ENCODE assay signal across 10 mouse cellular contexts in genomic region chr11:11948988-11949365, GRCm38 (mm10). TPM values are rescaled to one million over a fixed set of nuclear protein-coding genes. Genes with fewer than 3 reads are reported as not detected.
A peak's percentile ranks its signal among the peaks of the same experiment; 100 is the strongest.
DNase-seq lines count a peak whose midpoint lies in the region; ATAC-seq and TF ChIP-seq lines count a peak whose summit lies in the region.
"Had no signal": no experiment of that assay in that cellular context is flagged by ENCODE, and none has a peak within 500 bp of the region (broad histone marks: within the 10 kb centered on the region; RNA-seq: fewer than 3 reads in every experiment).

No protein-coding gene starts in this region.

- peaks cover 94% of the 10 kb centered on the region for H3K36me3 ChIP-seq in heart, embryonic 13.5 days
- peaks cover 2% of the 10 kb centered on the region; the same call in 1 of the 2 replicates for H3K36me3 ChIP-seq in heart, adult 2 months (ENCODE audit: control insufficient read depth, insufficient read depth, low read length)
- 0 out of 2 replicates have a peak, but pooled peaks cover 5% of the 10 kb centered on the region for H3K36me3 ChIP-seq in midbrain, embryonic 16.5 days (ENCODE audit: control insufficient read depth, insufficient read depth, low read length)
- 0 out of 2 replicates have a peak, but pooled peaks cover 4% of the 10 kb centered on the region for H3K36me3 ChIP-seq in midbrain, embryonic 15.5 days (replicated peaks)
- peaks cover 5% of the 10 kb centered on the region; the same call in 1 of the 2 replicates for H3K36me3 ChIP-seq in intestine, embryonic 16.5 days (ENCODE audit: control insufficient read depth, insufficient read depth, low read length)
- no peaks in the 10 kb centered on the region for H3K36me3 ChIP-seq in stomach, postnatal 0 days (ENCODE audit: control insufficient read depth, insufficient read depth, low read length)

- no peak for TF ChIP-seq CTCF in heart, adult 2 months (IDR thresholded peaks at IDR 0.05)
- TF ChIP-seq CTCF in stomach, postnatal 0 days (IDR thresholded peaks at IDR 0.05; ENCODE audit: low read depth): no peak

- 48% methylated on average over 4 of the region's 4 CpGs for WGBS in heart, embryonic 13.5 days
- WGBS in heart, adult 2 months: 75% methylated on average over 4 of the region's 4 CpGs
- WGBS in midbrain, embryonic 16.5 days: 61% methylated on average over 4 of the region's 4 CpGs
- WGBS in midbrain, embryonic 15.5 days: 69% methylated on average over 4 of the region's 4 CpGs
- 60% methylated on average over 4 of the region's 4 CpGs for WGBS in intestine, embryonic 16.5 days
- WGBS in stomach, postnatal 0 days: 46% methylated on average over 4 of the region's 4 CpGs

- TF ChIP-seq EP300 in heart, adult 2 months (IDR thresholded peaks at IDR 0.05; ENCODE audit: insufficient read depth, low read depth, low read length): no peak
- TF ChIP-seq EP300 in stomach, postnatal 0 days (optimal IDR thresholded peaks at IDR 0.05): no peak

- no peak overlapping the region; the same call in 1 of the 2 replicates for H3K4me2 ChIP-seq in heart, embryonic 13.5 days
- H3K4me2 ChIP-seq in midbrain, embryonic 16.5 days (ENCODE audit: low read length): no peak overlapping the region
- H3K4me2 ChIP-seq in midbrain, embryonic 15.5 days: no peak overlapping the region
- no peak overlapping the region for H3K4me2 ChIP-seq in intestine, embryonic 16.5 days (ENCODE audit: low read depth, low read length)
- no peak overlapping the region for H3K4me2 ChIP-seq in stomach, postnatal 0 days (replicated peaks; ENCODE audit: low read depth)

- H3K4me1 ChIP-seq in heart, embryonic 13.5 days: peaks cover 74% of the 10 kb centered on the region
- H3K4me1 ChIP-seq in heart, adult 2 months (ENCODE audit: control insufficient read depth, insufficient read depth, low read length): no peaks in the 10 kb centered on the region; the same call in 1 of the 2 replicates
- no peaks in the 10 kb centered on the region for H3K4me1 ChIP-seq in midbrain, embryonic 16.5 days (ENCODE audit: control insufficient read depth, insufficient read depth, low read length)
- no peaks in the 10 kb centered on the region for H3K4me1 ChIP-seq in midbrain, embryonic 15.5 days
- H3K4me1 ChIP-seq in intestine, embryonic 16.5 days (ENCODE audit: control insufficient read depth, insufficient read depth, low read length): peaks cover 16% of the 10 kb centered on the region
- peaks cover 2% of the 10 kb centered on the region for H3K4me1 ChIP-seq in stomach, postnatal 0 days (replicated peaks; ENCODE audit: control insufficient read depth, insufficient read depth)

- H3K9ac ChIP-seq in heart, embryonic 13.5 days: peak overlapping the region; percentile 69
- H3K9ac ChIP-seq in heart, adult 2 months (ENCODE audit: low read depth, low read length): no peak overlapping the region
- H3K9ac ChIP-seq in midbrain, embryonic 16.5 days (ENCODE audit: low read depth, low read length): no peak overlapping the region
- no peak overlapping the region for H3K9ac ChIP-seq in midbrain, embryonic 15.5 days
- no peak overlapping the region for H3K9ac ChIP-seq in intestine, embryonic 16.5 days (ENCODE audit: low read depth, low read length)
- no peak overlapping the region for H3K9ac ChIP-seq in stomach, postnatal 0 days (ENCODE audit: low read length)

- no peaks in the 10 kb centered on the region for H3K9me3 ChIP-seq in heart, embryonic 13.5 days
- H3K9me3 ChIP-seq in midbrain, embryonic 16.5 days (replicated peaks; ENCODE audit: control insufficient read depth, low read length, poor library complexity, severe bottlenecking): no peaks in the 10 kb centered on the region
- no peaks in the 10 kb centered on the region for H3K9me3 ChIP-seq in midbrain, embryonic 15.5 days
- no peaks in the 10 kb centered on the region for H3K9me3 ChIP-seq in intestine, embryonic 16.5 days (ENCODE audit: control insufficient read depth, low read length)
- H3K9me3 ChIP-seq in stomach, postnatal 0 days (ENCODE audit: control insufficient read depth, low read length): no peaks in the 10 kb centered on the region

- intact Hi-C loops in heart, adult 2 months (cut with DNase I): no loop called here

- H3K27me3 ChIP-seq in heart, embryonic 13.5 days (replicated peaks): no peaks in the 10 kb centered on the region
- no peaks in the 10 kb centered on the region for H3K27me3 ChIP-seq in heart, adult 2 months (ENCODE audit: control insufficient read depth, insufficient read depth, low read length)
- H3K27me3 ChIP-seq in midbrain, embryonic 16.5 days (ENCODE audit: control insufficient read depth, insufficient read depth, low read depth, low read length): no peaks in the 10 kb centered on the region
- H3K27me3 ChIP-seq in midbrain, embryonic 15.5 days (replicated peaks): no peaks in the 10 kb centered on the region
- no peaks in the 10 kb centered on the region for H3K27me3 ChIP-seq in intestine, embryonic 16.5 days (replicated peaks; ENCODE audit: control insufficient read depth, insufficient read depth, low read length)
- no peaks in the 10 kb centered on the region for H3K27me3 ChIP-seq in stomach, postnatal 0 days (ENCODE audit: control insufficient read depth, insufficient read depth, low read length)

- H3K79me2 ChIP-seq in heart, adult 2 months (replicated peaks; ENCODE audit: control insufficient read depth, insufficient read depth, low read length): no peaks in the 10 kb centered on the region

- no peak for ATAC-seq in heart, embryonic 13.5 days (ENCODE audit: extremely low read depth, insufficient number of reproducible peaks, low FRiP score, low TSS enrichment)
- ATAC-seq in midbrain, embryonic 16.5 days: 0 out of 2 replicates have a peak, but pooled peaks have one; percentile 36
- ATAC-seq in midbrain, embryonic 15.5 days (replicated peaks): no peak
- peak; percentile 87 for ATAC-seq in intestine, embryonic 16.5 days
- peak; percentile 82 for ATAC-seq in stomach, postnatal 0 days (ENCODE audit: low FRiP score, low TSS enrichment)

- H3K4me3 ChIP-seq in heart, embryonic 13.5 days: no peak overlapping the region
- H3K4me3 ChIP-seq in heart, adult 2 months: no peak overlapping the region
- H3K4me3 ChIP-seq in midbrain, embryonic 16.5 days (ENCODE audit: low read depth, low read length): no peak overlapping the region
- H3K4me3 ChIP-seq in midbrain, embryonic 15.5 days: no peak overlapping the region
- no peak overlapping the region for H3K4me3 ChIP-seq in intestine, embryonic 16.5 days (ENCODE audit: low read length)
- no peak overlapping the region for H3K4me3 ChIP-seq in stomach, postnatal 0 days (ENCODE audit: low read depth, low read length)
- H3K4me3 ChIP-seq: myocyte had no signal

- H3K27ac ChIP-seq in heart, embryonic 13.5 days (replicated peaks): peak overlapping the region; percentile 88
- no peak overlapping the region for H3K27ac ChIP-seq in heart, adult 2 months
- H3K27ac ChIP-seq in midbrain, embryonic 16.5 days (ENCODE audit: low read length): no peak overlapping the region
- no peak overlapping the region for H3K27ac ChIP-seq in midbrain, embryonic 15.5 days
- peak overlapping the region; percentile 92 for H3K27ac ChIP-seq in intestine, embryonic 16.5 days (ENCODE audit: low read length)
- H3K27ac ChIP-seq in stomach, postnatal 0 days (replicated peaks): peak overlapping the region; percentile 85

- no peak for TF ChIP-seq POLR2A in heart, adult 2 months (IDR thresholded peaks at IDR 0.05; ENCODE audit: insufficient read depth, low read depth, low read length)

- DNase-seq in heart, adult 2 months: no peak
- DNase-seq in stomach, postnatal 0 days (ENCODE audit: low spot score): peak; percentile 42
- no peak for DNase-seq in right cerebral cortex, postnatal 10 days (ENCODE audit: low spot score in 2 of 2)
- DNase-seq in frontal cortex, postnatal 10 days (ENCODE audit: low spot score in 2 of 2): no peak
- DNase-seq: spleen, adult 18-20 months had no signal

RNA-seq across cellular contexts. Expression of gene Ddc, which starts 51.0 kb away (rescaled TPM):
- polyA plus RNA-seq in heart, embryonic 13.5 days (2015; fragmentation: Nextera tagmentation; extraction: Ambion mirVana): 64.6 and 78.2 TPM in 2 replicates
- 1 to 10 TPM in 1 of 2 experiments, under 1 TPM in 1; 0.91 to 1.3 TPM for total RNA-seq in heart, adult 2 months (2021)
- polyA plus RNA-seq in heart, adult 2 months (2012; rRNA removed): 2.3 and 4.4 TPM in 2 replicates
- 18.4 and 21.7 TPM in 2 replicates for polyA plus RNA-seq in midbrain, embryonic 16.5 days (2015; fragmentation: Nextera tagmentation; extraction: Ambion mirVana)
- 20.4 and 21.1 TPM in 2 replicates for polyA plus RNA-seq in midbrain, embryonic 15.5 days (2015; fragmentation: Nextera tagmentation; extraction: Ambion mirVana)
- 44.0 and 44.7 TPM in 2 replicates for polyA plus RNA-seq in intestine, embryonic 16.5 days (2015; fragmentation: Nextera tagmentation; extraction: Ambion mirVana)
- polyA plus RNA-seq in stomach, postnatal 0 days (2015; fragmentation: Nextera tagmentation; extraction: Ambion mirVana): 24.0 and 24.1 TPM in 2 replicates

Comparison
In these comparisons a context has a peak if more than half of its experiments do, and no peak if none do; other contexts are left out.
1. ATAC-seq: peak in midbrain, embryonic 16.5 days (single experiment), intestine, embryonic 16.5 days (single experiment) and stomach, postnatal 0 days (single experiment); none in heart, embryonic 13.5 days (single experiment) and midbrain, embryonic 15.5 days (single experiment).
2. H3K27ac ChIP-seq: peak in heart, embryonic 13.5 days (single experiment), intestine, embryonic 16.5 days (single experiment) and stomach, postnatal 0 days (single experiment); none in heart, adult 2 months (single experiment), midbrain, embryonic 16.5 days (single experiment) and midbrain, embryonic 15.5 days (single experiment).